Mouse (Mus musculus): ENCODE results near the gene Fam76a.
A peak's percentile ranks its signal among the peaks of the same experiment; 100 is the strongest.

Gene Fam76a

DNA sequence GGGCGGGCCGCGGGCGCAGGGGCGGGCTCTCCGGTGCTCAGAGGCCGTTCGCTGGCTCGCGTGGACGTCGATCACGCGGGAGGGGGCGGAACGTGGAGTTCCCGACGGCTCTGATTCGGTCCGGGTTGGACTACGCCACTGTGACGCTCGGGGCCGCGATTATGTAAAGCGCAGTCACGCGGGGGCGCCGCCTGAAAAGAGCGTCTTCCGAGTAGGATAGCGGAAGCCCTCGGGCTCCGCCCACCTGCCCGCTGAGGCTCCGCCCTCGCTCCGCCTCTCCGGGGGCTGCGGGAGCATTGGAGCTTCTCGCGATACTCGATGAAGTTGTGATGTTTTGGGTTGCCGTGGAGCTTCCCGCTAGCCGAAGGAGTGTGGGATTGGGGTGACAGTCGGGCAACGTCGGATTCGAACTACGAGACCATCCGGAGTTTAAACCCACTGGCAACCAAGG is at the start of gene Fam76a:
TSS of gene Fam76a (minus strand) at position 1 of the 451 bp plus-strand sequence.
- DNase-seq (ENCODE audit: low spot score in 2 of 2): peak; percentile 98 to 100

DNA sequence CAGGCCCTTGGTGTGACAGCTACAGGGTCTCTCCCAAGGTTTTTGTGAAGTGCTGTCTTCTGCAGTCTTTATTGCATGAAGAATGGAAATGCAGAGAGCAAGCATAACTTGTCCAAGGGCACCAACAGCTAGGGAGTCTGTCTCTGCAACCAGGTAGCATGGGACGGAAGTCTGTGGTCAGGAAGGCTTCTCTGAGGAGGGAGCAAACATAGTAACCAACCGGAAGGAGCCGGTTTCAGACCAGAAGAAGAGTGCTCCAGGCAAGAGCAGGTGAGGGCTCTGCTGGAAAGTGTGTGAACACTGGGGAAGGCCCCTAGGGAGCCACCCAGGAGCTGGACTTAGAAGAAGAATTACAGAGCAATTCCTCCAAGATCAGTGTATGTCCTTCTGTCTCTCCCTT is 49.7 kb upstream of the Fam76a start:
- DNase-seq (ENCODE audit: low spot score in 2 of 2): no peak

DNA sequence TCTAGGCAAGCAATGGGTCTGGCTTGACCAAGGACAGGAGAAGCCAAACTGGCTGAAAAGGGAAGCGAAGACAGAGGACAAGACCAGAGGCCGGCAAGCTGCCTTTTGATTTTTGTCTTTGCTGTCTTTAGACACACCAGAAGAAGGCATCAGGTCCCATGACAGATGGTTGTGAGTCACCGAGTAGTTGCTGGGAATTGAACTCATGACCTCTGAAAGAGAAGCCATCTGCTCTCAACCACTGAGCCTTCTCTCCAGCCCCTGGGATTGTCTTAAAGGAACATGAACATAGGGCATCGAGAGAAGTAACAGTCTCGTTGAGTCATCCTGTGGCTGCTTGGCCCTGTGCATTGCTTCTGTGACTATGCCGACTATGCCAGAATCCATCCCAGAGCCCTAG is 49.2 kb upstream of the Fam76a start:
- DNase-seq (ENCODE audit: low spot score in 2 of 2): no peak

DNA sequence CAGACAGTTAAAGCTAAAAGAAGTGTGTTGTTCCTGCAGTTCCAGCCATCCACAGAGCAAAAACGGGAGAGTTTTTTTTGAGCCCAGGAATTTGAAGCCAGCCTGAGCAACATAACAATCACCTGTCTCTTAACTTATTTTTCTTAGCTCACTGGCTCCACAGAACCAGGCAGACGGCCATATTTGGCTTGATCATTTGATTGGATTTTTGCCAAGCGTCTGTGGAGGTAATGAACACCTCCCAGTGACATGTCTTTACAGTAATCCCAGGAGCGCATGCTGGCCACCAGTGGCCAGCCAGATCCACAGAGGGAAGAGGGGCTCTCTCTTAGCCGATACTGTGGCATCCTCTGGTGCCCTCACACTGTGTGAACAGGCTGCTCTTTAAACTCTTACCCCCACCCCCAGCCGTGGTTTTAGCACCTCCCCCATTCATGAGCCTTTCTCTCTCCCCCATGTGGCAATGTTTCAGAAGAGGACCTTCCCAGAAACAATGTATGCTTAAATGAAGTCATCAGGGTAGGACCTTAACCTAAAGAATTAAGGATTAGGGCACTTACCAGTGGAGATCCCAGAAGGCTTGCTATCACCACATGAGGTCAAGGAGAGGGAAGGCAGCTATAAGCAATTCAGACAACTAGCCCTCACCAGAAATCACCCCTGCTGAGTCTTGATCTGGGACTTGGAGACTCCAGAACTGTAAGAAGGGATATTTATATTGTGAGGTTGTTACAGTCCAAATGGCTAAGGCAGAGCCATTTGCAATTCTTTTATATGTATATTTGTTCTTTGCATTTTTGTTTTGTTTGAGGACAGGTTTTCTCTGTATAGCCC is 46.0 kb upstream of the Fam76a start:
- no peak for DNase-seq (ENCODE audit: low spot score in 2 of 2)

DNA sequence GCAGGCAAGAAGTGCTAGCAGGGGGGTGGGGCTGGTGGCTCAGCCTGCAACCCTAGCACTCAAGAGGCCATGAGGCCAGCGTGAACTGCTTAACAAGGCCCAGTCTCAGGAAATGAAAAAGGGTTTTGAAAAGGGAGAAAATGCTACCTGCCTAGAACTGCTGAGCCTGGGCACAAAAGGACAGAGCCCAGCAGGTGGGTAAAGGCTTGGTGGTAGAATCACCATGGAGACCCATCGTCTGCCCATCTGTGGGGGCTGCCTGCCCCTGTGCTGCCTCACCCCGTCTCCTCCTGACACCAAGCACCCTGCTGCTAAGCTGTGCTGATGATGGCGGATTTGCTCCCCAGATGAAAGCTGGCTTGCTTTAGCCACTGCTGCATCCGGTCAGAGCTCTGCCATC is 42.1 kb upstream of the Fam76a start:
- DNase-seq (ENCODE audit: low spot score in 2 of 2): no peak

DNA sequence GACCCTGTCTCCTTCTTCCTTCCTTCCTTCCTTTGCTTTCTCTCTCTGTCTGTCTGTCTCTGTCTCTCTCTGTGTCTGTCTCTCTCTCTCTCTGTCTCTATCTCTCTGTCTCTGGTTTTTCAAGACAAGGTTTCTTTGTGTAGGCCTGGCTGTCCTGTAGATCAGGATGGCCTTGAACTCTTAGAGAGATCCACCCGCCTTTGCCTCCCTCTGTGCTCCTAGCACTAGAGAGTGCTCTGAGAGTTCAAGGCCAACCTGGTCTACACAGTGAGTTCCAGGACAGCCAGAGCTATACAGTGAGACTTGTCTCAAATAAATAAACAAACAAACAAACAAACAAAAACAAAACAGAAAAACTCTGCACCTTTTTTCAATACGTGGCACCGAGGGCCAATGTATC is 41.7 kb upstream of the Fam76a start:
- DNase-seq (ENCODE audit: low spot score in 2 of 2): no peak

DNA sequence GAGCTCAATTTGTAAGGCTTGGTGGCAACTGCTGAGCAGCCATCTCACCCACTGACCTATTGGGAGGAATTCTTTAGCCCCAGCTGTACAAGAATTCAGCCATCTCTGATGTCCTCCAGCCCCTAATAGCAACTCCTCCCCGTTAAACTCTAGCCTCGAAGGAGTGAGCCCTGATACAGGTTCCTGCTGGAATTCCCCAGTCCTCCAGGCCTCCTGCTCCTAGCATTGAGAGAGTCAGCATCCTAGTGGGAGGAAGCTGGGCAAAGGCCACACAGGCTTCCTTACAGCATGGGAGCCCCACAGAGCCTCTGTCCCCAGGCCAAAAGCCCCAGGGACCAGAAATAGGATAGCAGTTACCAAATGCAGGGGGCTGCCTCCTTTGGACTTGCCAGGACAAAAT is 41.1 kb upstream of the Fam76a start:
- no peak for DNase-seq (ENCODE audit: low spot score in 2 of 2)

DNA sequence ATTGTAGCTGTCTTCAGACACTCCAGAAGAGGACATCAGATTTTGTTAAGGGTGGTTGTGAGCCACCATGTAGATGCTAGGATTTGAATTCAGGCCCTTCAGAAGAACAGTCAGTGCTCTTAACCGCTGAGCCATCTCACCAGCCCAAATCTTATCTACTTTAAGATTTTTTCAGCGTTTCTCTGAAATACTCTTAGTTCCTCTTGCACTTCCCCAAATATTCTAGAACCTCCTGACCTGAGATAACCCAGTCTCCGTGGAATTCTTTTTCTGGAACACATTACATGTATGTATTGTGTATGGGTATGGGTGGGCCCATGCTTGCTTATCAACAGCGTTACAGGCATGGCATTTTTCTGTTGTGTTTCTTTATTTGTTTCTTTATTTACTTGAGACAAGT is 40.3 kb upstream of the Fam76a start:
- no peak for DNase-seq (ENCODE audit: low spot score in 2 of 2)

DNA sequence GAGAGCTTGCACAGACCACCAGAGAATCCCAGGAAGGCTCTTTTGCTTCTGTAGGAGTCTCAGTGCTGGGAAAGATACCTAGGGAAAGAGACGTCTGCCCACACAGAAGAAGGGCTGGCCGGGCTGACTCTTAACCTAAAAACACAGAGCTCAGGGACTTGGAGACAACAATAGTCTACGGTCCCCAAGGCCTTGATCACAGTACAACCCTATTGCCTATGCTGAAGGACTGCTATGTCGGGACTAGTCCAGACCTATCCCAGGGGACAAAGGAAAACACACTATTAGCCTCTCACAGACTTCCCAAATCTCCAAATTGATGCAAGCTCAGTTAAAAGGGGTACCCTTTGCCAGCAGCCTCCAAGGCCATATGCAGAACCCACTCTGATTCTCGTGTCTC is 39.5 kb upstream of the Fam76a start:
- DNase-seq (ENCODE audit: low spot score in 2 of 2): no peak

DNA sequence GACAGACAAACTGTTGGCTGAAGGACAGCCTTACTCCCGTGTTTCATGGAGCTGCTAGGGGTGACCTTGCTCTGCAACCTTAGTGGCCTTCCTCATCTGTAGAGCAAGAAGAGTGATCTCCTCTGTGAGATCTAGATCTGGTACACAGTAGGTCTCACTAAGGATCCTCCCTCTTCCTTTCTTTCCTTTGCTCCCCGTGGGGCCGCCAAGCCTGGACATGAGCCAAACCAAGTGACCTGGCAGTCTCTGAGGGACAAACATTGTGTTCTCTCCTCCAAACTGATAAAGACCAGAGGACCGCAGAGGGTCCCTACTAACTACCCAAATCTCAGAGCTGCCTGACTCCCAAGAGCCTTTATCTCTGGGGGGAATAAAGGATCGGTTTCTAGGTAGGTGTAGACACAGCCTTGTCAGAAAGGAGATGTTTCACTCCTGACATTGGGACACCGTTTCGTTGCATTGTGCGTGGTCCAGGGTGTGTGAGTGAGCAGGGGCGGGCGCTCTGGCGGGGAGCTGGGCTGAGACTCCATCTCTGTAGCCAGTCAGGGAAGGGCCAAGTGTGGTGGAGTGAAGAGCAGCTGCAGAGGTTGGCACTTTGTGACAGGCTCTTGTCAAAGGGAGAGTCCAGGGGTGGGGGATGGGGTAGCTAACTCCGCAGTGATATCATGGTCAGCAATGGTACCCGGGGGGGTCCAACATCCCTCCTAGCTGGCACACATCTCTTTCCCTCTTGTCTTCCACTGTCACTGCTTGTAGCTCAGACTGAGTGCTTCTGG is 38.7 kb upstream of the Fam76a start:
- DNase-seq (ENCODE audit: low spot score in 2 of 2): no peak

DNA sequence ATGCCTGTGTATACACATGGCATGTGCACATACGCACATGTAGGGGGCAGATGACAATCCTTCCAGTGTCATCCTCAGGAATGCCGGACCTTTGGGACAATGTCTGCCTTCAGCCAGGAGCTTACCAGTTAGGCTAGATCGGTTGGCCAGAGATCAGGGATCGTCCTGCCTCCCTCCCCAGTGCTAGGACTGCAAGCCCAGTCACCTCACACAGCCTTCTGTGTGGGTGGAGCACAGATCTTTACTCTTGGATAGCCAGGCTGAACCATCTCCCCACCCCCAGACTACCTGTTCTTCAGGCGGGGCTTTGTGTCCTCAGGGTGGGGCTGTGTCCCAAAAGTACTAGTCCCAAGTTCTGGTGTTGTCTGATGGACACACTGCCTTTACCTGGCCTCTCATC is 38.0 kb upstream of the Fam76a start:
- no peak for DNase-seq (ENCODE audit: low spot score in 2 of 2)

DNA sequence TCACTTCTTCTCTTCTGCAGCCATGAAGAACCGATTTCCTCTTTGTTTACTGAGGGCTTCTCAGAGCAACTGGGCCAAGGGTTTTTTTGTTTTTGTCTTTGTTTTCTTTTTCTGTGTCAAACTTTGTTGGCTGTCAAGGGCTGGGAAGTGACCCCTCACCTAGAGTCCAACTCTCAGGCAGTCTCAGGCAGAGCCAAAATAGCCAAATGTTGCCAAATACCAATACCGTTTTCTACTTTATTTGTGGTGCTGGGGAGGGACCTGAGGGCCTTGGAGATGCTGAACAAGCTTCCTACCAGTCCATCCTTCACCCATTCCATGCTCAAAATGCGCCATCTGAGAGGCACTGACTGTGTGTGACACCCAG is 37.3 kb upstream of the Fam76a start:
- DNase-seq (ENCODE audit: low spot score in 2 of 2): no peak

DNA sequence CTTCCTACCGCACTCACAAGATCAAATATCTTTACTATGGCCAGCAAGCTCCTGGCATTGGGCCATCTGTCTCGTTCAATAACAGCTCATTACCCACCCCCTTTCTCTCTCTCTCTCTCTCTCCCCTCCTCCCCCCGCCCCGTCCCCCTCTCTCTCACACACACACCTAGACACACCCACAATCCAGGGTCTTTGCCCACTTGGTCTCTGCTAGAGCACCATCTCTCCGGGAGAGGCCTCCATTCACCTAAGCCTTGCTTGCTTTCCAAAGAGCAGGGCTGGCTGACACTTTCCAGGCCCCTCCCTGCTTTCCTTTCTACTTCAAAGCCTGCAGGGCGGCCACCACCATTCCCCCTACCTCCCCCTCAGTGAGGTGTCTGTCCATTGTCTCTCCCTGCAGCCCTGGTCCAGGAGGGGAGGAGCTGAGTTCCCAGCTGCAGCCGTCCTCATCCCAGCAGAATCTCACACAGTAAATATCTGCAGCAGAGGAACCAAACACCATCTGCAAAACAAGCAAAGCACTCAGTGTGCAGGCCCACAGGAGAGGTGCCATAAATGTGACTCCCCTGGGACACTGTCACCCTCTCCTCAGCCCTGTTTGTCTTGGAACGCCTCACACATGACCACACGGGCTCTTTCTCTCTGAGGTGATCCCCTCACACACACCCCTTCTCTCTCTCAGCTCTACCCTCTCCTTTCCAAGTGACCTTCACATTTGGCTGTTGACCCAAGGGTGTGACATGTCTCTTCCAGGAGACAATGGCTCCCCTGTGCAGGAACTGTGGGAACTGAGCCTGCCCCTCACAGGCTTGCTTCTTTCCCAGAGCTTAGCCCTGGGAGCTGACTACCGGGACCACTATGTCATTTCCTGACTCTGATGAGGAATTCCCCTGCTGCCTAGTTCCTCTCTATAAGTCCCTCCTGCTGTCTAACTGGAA is 36.7 kb upstream of the Fam76a start:
- no peak for DNase-seq (ENCODE audit: low spot score in 2 of 2)

DNA sequence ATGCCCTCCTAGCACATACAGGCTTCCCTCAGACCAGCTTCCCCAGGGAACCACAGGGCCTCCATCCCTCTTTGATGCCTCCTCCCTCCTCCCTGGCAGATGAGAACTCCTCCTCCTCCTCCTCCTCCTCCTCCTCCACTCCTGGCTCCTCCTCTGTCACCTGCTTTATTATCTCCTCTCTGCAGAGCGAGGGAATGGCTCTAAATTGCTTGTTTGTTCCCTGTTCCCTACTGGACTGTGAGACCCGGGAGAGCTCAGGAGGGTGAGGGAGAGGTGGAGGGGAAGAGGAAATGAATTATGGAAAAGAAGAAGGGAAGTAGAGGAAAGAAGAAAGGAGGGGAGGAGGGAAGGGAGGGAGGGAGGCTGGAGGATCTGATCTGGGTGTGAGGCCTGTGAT is 33.0 kb upstream of the Fam76a start:
- no peak for DNase-seq (ENCODE audit: low spot score in 2 of 2)

DNA sequence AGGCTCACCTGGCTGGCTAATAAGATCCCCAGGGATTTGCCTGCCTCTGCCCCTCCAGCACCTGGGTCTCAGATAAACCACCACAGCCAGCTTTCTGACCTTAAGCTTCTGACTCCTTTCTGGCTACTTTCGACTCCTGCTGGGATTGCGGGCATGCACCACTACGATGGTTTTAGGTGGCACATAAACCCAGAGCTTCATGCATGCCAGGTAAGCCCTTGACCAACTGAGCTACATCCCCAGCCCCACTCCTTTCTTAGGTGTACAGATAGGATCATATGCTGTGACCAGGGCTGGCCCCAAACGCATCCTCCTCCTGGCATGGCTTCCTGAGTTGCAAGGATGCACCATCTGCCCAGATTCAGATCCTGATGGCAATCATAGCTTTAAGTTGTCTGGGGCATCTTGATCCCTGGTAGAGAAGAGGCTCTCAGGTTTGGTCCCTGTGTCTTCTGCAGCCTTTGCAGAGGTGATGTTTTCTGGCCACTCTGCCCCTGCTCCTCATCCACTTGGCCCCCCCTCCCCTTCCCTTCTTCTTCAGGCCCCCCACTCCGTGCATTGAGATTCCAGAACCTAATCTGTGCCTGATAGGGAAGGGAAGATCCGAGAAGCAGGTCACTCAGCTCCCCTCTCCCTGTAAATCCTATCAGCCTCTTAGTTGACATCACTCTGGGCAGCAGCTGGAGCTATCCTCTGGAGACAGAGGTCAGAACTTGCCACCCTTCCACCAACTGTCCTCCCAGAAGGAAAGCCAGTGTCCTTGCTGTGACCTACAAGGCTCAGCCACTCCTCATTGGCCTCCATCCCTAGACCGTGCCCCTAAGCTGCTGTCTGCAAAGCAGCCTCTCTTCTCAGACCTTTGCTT is 32.4 kb upstream of the Fam76a start:
- no peak for DNase-seq (ENCODE audit: low spot score in 2 of 2)

DNA sequence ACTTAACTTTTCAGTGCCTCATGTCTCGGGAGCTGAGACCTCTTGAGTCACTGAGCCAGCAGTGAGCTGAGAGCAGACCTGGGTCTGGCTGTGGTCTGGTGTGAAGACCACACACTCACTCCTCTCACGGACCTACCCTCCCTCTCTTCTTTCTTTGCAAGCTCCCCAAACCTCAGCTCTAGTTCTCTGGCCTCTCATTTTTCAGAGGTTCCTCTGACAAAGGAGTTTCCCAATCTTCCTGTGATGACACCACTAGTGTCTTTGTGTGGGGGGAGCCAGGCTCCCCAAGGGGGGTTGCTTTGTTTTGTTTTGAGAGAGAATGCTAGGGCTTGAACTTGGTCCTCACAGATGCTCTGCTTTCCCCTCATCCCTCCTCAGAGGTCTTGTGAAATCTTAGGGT is 28.6 kb upstream of the Fam76a start:
- DNase-seq (ENCODE audit: low spot score in 2 of 2): no peak

DNA sequence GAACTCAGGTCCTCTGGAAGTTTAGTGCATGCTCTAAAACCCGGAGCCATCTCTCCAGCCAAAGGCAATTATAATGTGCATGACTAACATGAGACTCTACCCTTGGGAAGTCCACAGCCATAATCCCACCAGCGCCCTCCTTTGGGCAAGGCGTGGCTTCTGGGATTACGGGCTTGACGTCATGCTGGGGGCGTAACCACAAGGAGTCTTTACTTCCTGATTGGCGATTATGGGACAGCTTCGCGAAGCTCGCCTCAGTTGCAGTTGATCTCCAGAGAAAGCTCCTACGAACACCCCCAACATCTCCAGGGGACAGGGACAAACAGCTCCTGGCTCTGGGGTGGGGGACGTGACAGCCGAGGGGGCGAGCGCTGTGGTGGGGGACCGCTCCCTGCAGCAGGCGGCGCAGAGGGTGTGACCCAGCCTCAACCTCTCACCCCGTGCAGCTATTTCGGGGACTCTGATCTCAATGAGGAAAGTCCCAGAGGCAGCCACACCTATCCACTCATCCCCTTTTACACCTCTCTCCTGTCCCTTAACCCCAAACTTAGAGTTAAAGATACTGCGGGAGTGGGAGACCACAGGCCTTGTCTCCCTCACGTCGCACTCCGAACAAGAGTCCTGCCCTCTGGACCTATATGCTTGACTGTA is 27.6 kb upstream of the Fam76a start:
- no peak for DNase-seq (ENCODE audit: low spot score in 2 of 2)

DNA sequence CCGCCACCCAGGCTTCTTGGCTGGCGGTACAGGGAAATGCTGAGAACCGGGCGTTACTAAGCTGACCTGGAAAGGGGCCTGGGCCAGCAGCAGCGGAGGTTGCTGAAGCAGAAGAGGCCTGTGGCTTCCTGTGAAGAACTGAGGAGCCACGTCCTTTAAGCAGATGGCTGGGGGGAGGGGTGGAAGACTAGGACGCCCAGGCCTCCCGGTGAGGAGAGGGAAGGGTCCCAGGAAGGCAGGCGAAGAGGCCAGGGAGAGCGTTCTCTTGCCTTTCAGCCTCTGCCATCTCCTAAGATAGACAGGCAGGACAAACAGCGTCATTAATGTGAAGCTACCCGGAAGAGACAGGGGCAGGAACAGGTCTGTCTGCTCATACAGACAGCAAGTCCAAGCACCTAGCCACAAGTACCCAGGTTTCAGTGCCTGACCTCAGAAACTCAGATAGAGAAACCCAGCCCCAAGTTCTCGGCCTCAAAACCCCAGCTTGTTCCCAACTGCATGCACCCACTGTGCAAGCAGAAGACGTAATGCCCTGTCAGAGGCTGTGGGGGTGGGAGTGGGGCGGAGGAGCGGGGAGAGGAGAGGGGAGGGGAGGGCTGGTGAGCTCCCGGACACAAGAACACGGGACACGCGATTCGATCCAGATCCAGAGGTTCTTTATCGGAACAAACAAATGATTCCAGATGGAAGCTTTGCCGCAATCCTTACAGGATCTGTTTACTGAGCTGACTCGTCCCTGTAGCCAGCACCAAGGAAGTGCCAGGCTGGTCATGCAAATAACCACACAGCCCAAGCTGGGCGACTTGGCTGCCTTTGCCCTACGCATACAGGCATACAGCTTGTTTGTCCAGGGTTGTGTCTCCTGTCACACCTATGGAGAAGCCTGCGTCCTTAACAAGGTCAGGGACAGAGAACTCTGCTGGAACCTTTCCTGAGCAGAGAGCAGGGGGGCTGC is 24.0 kb upstream of the Fam76a start:
- peak in 1 of 2 experiments; percentile 80 for DNase-seq (ENCODE audit: low spot score in 2 of 2)

DNA sequence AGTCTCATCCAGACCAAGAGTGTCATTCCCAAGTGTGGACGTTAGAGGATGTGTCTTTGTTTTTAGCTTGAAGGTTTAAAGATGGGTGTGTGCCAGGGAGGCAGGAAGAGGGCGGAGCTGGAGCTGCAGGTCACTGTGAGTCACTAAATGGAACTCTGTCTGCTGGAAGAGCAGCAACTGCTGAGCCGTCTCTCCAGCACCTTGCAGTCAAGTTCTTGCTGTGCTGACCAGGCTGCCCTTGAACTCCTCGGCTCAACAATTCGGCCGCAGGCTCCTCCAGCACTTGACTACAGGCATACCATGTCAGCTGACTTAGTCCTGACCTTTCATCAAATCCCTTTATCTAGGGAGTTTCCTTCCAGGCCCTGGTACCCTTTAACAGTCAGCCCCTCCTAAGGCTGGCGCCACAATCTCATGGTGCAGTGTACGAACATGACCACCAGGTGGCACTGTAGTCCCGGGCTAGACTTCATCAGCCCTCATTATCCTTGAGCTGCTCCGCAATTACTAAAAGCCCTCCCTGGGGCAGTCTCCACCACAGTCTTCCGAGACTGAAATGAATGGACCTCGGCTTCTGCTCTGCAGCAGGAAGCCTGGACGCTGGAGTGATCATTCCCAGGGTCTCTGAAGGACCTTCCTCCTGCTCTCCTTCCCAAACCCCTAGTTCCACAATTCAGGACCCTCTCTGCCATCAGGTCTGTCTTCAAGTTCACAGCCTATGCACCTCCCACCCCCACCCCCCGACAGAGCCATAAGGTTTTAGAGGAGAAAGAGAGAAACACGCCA is 23.1 kb upstream of the Fam76a start:
- DNase-seq (ENCODE audit: low spot score in 2 of 2): peak; percentile 92
